Mouse (Mus musculus): ENCODE measurements around the gene Zfp846.

Zfp846 gene

DNA sequence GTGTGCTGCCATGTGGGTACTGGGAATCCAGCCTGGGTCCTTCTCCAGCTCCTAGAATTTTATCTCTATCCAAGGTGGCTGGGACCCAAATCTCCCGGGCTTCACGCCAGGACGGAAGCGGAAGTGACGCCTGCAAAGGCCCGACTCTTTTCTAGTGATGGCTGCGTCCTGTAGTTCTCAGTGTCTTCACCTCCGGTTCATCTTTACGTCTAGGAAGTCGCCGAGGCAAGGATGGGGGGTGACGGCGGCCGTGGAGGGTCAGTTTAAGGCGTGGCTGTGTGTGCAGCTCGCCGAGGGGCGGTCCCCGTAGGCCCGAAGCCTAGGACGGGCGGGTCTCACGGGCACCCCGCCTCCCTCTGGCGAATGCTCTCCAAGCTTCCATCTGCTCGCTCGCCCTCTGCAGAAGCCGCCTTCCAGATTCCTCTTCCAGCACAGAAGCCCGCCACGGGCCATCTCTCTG lies at the start of gene Zfp846:
TSS of gene Zfp846 (plus strand) at position 117 of the 460 bp plus-strand sequence.
- in situ Hi-C loops (cut with MboI, MseI) = loop anchor here (5.0 kb wide), 1 partner anchor 61 kb away; the partner anchor contains the start of genes Fbxl12 (in 2 of the 2) and Ubl5 (in 2 of the 2)

- in situ Hi-C loops (cut with MboI, MseI) = loop anchor here in 1 of 2 experiments (25.0 kb wide), 1 partner anchor 922 kb away; the partner anchor contains the start of gene Zfp317
Observed at GRCm38 (mm10) chr9:20534326-20534926, 46.7 kb upstream of the Zfp846 start.

GRCm38 (mm10) chr9:20536598-20536997 lies 44.5 kb upstream of the Zfp846 start:
- in situ Hi-C loops (cut with MboI, MseI) = loop anchor here in 1 of 2 experiments (25.0 kb wide), 1 partner anchor 924 kb away; the partner anchor contains the start of gene Zfp317

DNA sequence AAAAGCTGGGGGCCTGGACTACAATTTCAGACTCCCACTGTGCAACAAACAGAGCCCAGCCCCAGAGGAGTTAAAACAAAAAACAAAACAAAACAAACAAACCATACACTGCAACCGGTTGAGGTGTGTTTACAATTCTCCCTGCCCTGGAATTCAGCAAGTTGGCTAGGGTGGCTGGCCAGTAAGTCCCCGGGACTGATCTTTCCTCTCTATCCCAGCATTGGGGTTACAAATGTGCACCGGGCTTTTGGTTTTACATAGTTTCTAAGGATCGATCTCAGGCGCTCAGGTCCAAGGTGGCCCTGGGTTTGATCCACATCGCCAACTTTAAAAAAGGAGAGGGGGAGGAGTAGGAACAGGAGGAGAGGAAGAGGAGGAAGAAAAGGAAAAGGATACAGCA lies 37.6 kb upstream of the Zfp846 start:
- in situ Hi-C loops (cut with MboI, MseI) = loop anchor here in 1 of 2 experiments (25.0 kb wide), 1 partner anchor 931 kb away; the partner anchor contains the start of gene Zfp317

GRCm38 (mm10) chr9:20544070-20544821 lies 36.8 kb upstream of the Zfp846 start:
- in situ Hi-C loops (cut with MboI, MseI) = loop anchor here in 1 of 2 experiments (25.0 kb wide), 1 partner anchor 932 kb away; the partner anchor contains the start of gene Zfp317

- in situ Hi-C loops (cut with MboI, MseI) = loop anchor here in 1 of 2 experiments (25.0 kb wide), 1 partner anchor 933 kb away; the partner anchor contains the start of gene Zfp317
Observed at GRCm38 (mm10) chr9:20545151-20545550, 35.9 kb upstream of the Zfp846 start.

DNA sequence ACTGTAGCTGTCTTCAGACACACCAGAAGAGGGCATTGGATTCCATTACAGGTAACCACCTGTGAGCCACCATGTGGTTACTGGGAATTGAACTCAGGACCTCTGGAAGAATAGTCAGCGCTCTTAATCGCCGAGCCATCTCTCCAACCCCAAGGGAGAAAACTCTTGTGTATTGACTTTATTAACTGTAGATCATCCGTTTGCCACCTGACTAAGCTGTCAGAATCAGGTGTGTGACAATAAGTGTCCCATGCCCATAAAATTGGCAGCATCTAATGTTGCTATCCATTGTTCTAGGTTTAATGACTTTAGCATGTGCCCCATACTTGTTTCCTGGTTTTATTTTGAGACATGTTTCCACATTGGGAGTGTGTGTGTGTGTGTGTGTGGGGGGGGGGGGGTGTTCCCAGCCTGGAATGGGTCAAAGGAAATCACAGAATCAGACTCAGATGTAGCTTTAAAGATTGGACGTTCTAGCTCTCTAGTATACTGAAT lies 29.3 kb upstream of the Zfp846 start:
- in situ Hi-C loops (cut with MboI, MseI) = loop anchor here in 1 of 2 experiments (25.0 kb wide), 1 partner anchor 415 kb away; the partner anchor contains the start of gene Olfr869

GRCm38 (mm10) chr9:20552698-20553097 lies 28.4 kb upstream of the Zfp846 start:
- in situ Hi-C loops (cut with MboI, MseI) = loop anchor here in 1 of 2 experiments (25.0 kb wide), 1 partner anchor 415 kb away; the partner anchor contains the start of gene Olfr869

- in situ Hi-C loops (cut with MboI, MseI) = loop anchor here in 1 of 2 experiments (10.0 to 25.0 kb wide), 2 partner anchors 247 to 425 kb away; partner anchors contain the start of gene Olfr869
Observed at GRCm38 (mm10) chr9:20562177-20562576, 18.9 kb upstream of the Zfp846 start.

GRCm38 (mm10) chr9:20565326-20566030 lies 15.6 kb upstream of the Zfp846 start:
- in situ Hi-C loops (cut with MboI, MseI) = loop anchor here in 1 of 2 experiments (10.0 to 25.0 kb wide), 2 partner anchors 251 to 428 kb away; partner anchors contain the start of gene Olfr869

DNA sequence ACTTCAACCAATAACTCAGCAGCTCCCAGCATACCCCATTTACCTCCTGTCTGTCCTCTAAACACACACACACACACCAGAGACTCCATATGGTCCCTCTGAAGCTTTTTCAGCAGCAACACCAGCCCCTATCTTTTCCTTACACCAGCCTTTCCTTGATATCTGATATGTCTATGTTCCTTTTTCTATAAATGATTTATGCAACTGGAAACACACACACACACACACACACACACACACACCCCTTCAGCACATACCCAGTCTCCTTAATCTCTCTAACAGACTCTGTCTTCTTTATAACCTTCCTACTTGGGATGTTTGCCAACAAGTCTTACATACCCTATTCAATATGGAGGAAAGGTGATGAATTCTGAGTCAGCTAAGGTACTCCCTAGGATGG lies 10.0 kb upstream of the Zfp846 start:
- in situ Hi-C loops (cut with MboI, MseI) = loop anchor here in 1 of 2 experiments (25.0 kb wide), 1 partner anchor 434 kb away; the partner anchor contains the start of gene Olfr869

GRCm38 (mm10) chr9:20576591-20576990 lies 4.5 kb upstream of the Zfp846 start:
- in situ Hi-C loops (cut with MboI, MseI) = no loop called here

- in situ Hi-C loops (cut with MboI, MseI) = loop anchor here in 1 of 2 experiments (5.0 kb wide), 1 partner anchor 106 kb away; no protein-coding TSS in a partner anchor
Observed at GRCm38 (mm10) chr9:20601270-20601669, 20.2 kb downstream of the Zfp846 start.

- in situ Hi-C loops (cut with MboI, MseI) = no loop called here
Observed at GRCm38 (mm10) chr9:20606269-20606668, 25.2 kb downstream of the Zfp846 start.

GRCm38 (mm10) chr9:20607100-20607974 lies 26.2 kb downstream of the Zfp846 start:
- in situ Hi-C loops (cut with MboI, MseI) = no loop called here

DNA sequence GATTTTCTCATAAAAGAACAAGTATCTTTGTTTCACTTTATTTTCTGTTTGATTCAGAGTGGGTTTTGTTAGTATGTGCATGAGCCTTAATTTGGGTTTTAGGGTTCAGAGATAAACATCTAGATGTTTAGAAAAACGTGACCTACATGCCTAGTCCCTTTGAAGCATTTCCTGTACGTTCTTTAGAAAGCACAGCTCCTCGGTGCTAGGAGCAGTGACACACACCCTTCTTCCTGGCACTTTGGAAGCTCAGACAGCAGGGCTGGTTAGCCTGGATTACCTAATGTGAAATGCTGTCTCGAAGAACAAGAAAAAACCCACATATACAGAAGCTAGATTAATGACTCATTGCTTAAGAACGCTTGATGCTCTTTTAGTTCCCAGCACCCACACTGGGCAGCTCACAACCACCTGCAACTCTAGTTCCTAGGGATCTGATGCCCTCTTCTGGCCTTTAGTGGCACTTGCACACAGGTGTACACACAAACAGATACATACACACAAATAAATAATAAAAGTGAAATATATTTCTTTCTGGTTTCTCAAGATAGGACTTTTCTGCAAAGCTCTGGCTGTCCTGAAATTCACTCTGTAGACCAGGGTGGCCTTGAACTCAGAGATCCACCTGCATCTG lies 28.9 kb downstream of the Zfp846 start:
- in situ Hi-C loops (cut with MboI, MseI) = no loop called here

GRCm38 (mm10) chr9:20611976-20612375 lies 30.9 kb downstream of the Zfp846 start:
- in situ Hi-C loops (cut with MboI, MseI) = no loop called here

DNA sequence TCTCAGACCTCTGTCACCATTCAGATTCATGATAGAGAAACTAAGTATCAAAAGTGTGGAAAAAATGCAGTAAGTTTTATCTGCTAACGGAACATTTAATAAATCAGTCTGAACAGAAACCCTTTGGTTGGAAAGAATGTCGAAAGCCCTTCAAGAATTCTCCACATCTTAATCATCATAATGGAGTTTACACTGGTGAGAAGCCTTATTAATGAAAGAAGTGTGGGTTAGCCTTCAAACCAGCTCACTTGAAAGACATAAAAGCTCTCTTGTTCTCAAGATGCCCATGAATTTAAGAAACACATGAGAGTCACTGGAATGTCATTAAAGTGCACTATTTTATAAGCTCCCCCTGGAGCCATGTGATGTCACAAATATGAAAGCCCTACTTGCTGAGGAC lies 35.6 kb downstream of the Zfp846 start:
- in situ Hi-C loops (cut with MboI, MseI) = no loop called here

DNA sequence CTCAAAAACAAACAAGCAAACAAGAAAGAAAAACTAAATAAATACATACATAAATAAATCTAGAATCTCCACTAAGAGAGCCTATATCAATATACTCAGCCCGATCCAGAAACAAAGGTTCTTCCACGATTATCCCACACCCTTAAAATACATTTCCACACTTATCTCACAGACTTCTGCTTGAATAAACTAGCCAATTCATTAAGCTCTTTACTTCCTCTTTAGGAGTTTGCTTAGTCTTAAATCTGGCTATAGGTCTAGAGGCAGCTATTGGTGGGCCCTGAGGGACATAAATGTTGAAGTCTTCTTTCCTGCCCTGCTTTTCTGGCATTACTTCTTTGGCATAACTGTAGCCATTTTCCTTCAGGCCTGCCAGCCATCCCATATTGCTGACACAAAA lies 50.2 kb downstream of the Zfp846 start:
- in situ Hi-C loops (cut with MboI, MseI) = loop anchor here in 1 of 2 experiments (25.0 kb wide), 1 partner anchor 169 kb away; the partner anchor contains the start of gene Zfp26

All from T-helper 17 cell (primary cell).